Mouse (Mus musculus) CD8-positive naive resting alpha-beta T cell, adult 2 months (primary cell): ENCODE data around the gene Slc22a12.

Experiments
- DNase-seq, 2 experiments: peaks; one replicate each; pipeline ENCODE4 v3.0.0; 2022; ENCODE audit warnings: low read depth in 2 of 2, low spot score in 2 of 2

Slc22a12 gene

GRCm38 (mm10) chr19:6494504-6495170, 48.2 kb downstream of the Slc22a12 start:
- DNase-seq: no peak

- no peak for DNase-seq
Observed at GRCm38 (mm10) chr19:6494032-6494431, 48.8 kb downstream of the Slc22a12 start.

DNA sequence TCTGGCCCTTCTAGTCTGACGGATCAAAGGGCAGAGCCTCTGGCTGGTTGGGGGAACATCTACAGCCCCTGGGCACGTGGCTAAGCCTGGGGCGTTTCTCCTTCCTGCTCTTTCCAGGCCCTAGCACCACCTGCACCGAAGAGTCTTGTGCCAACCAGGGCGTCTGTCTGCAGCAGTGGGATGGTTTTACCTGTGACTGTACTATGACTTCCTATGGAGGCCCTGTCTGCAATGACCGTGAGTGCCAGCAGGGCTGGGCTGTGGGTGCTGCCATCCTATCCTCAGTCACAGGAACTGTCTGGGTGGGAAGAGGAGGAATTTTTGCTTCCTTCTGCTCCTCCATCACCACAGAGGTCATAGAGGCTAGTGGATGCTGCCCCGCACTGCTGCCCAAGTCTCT, 49.6 kb downstream of the Slc22a12 start:
- no peak for DNase-seq

- no peak for DNase-seq
Observed at GRCm38 (mm10) chr19:6492124-6492523, 50.7 kb downstream of the Slc22a12 start.

GRCm38 (mm10) chr19:6491538-6491937, 51.3 kb downstream of the Slc22a12 start:
- DNase-seq: no peak

DNA sequence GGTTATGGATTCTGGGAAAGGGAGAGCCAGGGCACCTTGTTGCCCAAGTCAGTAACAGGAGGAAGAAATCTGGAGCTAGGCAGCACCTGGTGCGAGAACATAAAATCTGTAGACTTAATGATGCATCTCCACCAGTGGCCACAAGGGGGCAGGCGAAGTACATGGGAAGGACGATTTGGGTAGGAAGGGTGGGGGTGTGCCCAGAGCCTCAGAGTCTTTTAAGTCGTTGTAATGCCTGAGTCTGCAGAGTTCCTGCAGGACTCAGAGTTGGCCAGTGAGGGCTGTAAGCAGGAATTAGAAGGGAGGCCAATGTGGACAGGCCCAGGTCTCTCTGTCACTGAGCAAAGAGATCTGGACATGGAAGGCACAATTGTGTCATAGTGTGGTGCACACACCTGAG, 53.8 kb downstream of the Slc22a12 start:
- peak; percentile 72 to 82 for DNase-seq
